Mouse (Mus musculus) mouse trophoblast stem cell (cell line): Measurements from ENCODE around the gene Gfod2.

ENCODE experiments used
- in situ Hi-C, 2 experiments: fragments of 300-500 bp; cut with MseI, MboI; formaldehyde crosslinking; loops; 2 replicates in 1 of 2; 3 replicates in 1 of 2; pipeline ENCODE4 v1.15.1; 2025

The Gfod2 gene

GRCm38 (mm10) chr8:105768485-105769257, 10.2 kb upstream of the Gfod2 start:
- in situ Hi-C loops = no loop called here

- in situ Hi-C loops = no loop called here
Measured at GRCm38 (mm10) chr8:105757796-105758276, 628 bp downstream of the Gfod2 start.

GRCm38 (mm10) chr8:105754688-105755087, 3.8 kb downstream of the Gfod2 start:
- in situ Hi-C loops = loop anchor here in 1 of 2 experiments (5.0 kb wide), 1 partner anchor 37 kb away; no protein-coding TSS in a partner anchor

- in situ Hi-C loops = loop anchor here in 1 of 2 experiments (5.0 kb wide), 1 partner anchor 37 kb away; no protein-coding TSS in a partner anchor
Measured at GRCm38 (mm10) chr8:105753916-105754315, 4.5 kb downstream of the Gfod2 start.

GRCm38 (mm10) chr8:105750606-105751005, 7.9 kb downstream of the Gfod2 start:
- in situ Hi-C loops = loop anchor here in 1 of 2 experiments (5.0 kb wide), 1 partner anchor 33 kb away; no protein-coding TSS in a partner anchor

GRCm38 (mm10) chr8:105743301-105743700, 15.2 kb downstream of the Gfod2 start:
- in situ Hi-C loops = no loop called here

GRCm38 (mm10) chr8:105739216-105739615, 19.2 kb downstream of the Gfod2 start:
- in situ Hi-C loops = no loop called here

GRCm38 (mm10) chr8:105732186-105732585, 26.3 kb downstream of the Gfod2 start:
- in situ Hi-C loops = no loop called here

- in situ Hi-C loops = no loop called here
Measured at GRCm38 (mm10) chr8:105727397-105728124, 30.9 kb downstream of the Gfod2 start.

GRCm38 (mm10) chr8:105725726-105726125, 32.7 kb downstream of the Gfod2 start:
- in situ Hi-C loops = no loop called here

GRCm38 (mm10) chr8:105722861-105723260, 35.6 kb downstream of the Gfod2 start:
- in situ Hi-C loops = no loop called here

GRCm38 (mm10) chr8:105719637-105720036, 38.8 kb downstream of the Gfod2 start:
- in situ Hi-C loops = loop anchor here in 1 of 2 experiments (5.0 kb wide), 1 partner anchor 33 kb away; no protein-coding TSS in a partner anchor

- in situ Hi-C loops = loop anchor here in 1 of 2 experiments (5.0 kb wide), 1 partner anchor 36 kb away; no protein-coding TSS in a partner anchor
Measured at GRCm38 (mm10) chr8:105716302-105716945, 42.0 kb downstream of the Gfod2 start.

- in situ Hi-C loops = loop anchor here in 1 of 2 experiments (5.0 kb wide), 1 partner anchor 37 kb away; no protein-coding TSS in a partner anchor
Measured at GRCm38 (mm10) chr8:105715042-105715441, 43.4 kb downstream of the Gfod2 start.

- in situ Hi-C loops = no loop called here
Measured at GRCm38 (mm10) chr8:105714139-105714538, 44.3 kb downstream of the Gfod2 start.

- in situ Hi-C loops = no loop called here
Measured at GRCm38 (mm10) chr8:105712286-105712685, 46.2 kb downstream of the Gfod2 start.

GRCm38 (mm10) chr8:105709317-105709716, 49.1 kb downstream of the Gfod2 start:
- in situ Hi-C loops = no loop called here

- in situ Hi-C loops = no loop called here
Measured at GRCm38 (mm10) chr8:105708675-105709074, 49.8 kb downstream of the Gfod2 start.

- in situ Hi-C loops = no loop called here
Measured at GRCm38 (mm10) chr8:105707498-105708403, 50.7 kb downstream of the Gfod2 start, which contains the start of the genes 4933405L10Rik and Enkd1. Gene 4933405L10Rik (plus strand): TSS chr8:105707655. Gene Enkd1 (minus strand): TSS chr8:105708210.

- in situ Hi-C loops = no loop called here
Measured at GRCm38 (mm10) chr8:105706426-105706825, 52.0 kb downstream of the Gfod2 start.
